Mouse (Mus musculus): ENCODE data around the gene Elk4. TPM values are rescaled to one million over a fixed set of nuclear protein-coding genes. Genes with fewer than 3 reads are reported as not detected.

The Elk4 gene
- polyA plus RNA-seq, 1 experiment from 2014 or later, result 12.0 TPM

DNA sequence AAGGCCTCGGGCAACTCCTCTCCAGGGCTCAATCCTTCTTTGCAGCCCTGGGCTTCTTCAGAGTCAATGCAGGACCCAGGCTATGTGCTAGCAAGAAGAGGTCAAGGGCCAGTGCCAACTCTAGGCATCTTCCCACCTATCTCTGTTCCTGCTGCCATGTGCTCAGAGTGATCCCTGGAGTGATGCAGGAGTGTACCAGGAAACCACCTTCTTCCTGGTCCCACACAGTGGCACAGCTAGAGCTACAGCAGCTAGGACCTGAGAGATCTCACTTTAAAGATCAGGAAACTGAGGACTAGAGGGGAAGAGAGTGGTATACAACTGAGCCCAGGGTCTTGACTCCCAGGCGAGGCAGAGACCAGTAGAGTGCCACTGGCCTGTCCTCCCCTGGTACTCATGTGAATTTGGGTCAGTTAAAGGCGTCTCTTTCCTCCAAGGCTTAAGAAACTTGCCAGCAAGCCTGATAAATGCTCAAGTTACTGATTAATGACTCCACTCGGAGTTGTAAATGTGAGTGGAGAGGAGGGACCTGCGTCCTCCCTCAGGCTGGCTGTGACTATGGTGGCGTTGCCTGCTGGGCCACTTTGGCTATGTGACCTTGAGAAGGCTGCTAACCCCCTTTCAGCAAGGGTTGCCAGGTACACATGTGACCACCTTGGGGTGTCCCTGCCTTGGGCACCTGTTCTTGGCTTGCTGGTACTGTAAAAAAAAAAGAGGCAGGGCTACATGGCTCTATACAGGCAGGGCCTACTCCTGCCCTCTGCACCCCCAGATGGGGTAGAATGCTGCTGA, 54.5 kb downstream of the Elk4 start:
- H3K36me3 ChIP-seq (replicated peaks), result no peaks in the 10 kb centered on the region
- WGBS, result 82% methylated on average over 6 of the region's 6 CpGs
- no peak overlapping the region for H3K27ac ChIP-seq (replicated peaks)
- no peak for DNase-seq (ENCODE audit: low spot score)
- H3K27me3 ChIP-seq (replicated peaks; ENCODE audit: low read depth, poor library complexity, severe bottlenecking), result peaks cover 37% of the 10 kb centered on the region
- H3K4me1 ChIP-seq, result no peaks in the 10 kb centered on the region; the same call in 1 of the 2 replicates
- H3K4me3 ChIP-seq, result no peak overlapping the region
- no peaks in the 10 kb centered on the region for H3K9me3 ChIP-seq

- 88% methylated on average over 4 of the region's 4 CpGs for WGBS
Measured at GRCm38 (mm10) chr1:132063096-132063495, 55.7 kb downstream of the Elk4 start.

DNA sequence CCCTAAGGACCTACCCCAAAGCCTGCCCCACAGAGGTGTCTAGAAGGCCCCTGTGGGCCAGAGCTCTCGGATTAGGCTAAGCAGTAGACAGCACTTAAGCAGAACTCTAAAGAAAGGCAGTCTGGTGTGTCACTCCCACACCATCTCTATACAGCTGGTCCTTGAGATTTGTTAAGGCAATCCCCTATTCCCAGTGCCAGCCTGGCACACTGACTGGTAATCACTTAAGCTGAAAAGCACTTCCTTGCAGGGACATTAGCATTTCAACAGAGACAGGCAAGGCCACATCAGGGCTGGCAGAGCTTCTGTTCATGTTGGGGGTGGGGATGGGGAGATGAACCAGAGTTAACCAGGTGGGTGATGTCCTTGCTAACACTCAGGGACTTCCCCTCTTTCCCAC, 57.6 kb downstream of the Elk4 start:
- Histone ChIP-seq H3K27ac (replicated peaks) (no peak overlapping the region), H3K27me3 (replicated peaks; ENCODE audit: low read depth, poor library complexity, severe bottlenecking) (peaks cover 67% of the 10 kb centered on the region), H3K36me3 (replicated peaks) (no peaks in the 10 kb centered on the region), H3K4me3 (no peak overlapping the region), H3K4me1 (peaks cover 11% of the 10 kb centered on the region), H3K9me3 (no peaks in the 10 kb centered on the region)
- WGBS, result 58% methylated on average over 1 of the region's 1 CpGs
- DNase-seq (ENCODE audit: low spot score), result no peak

More at GRCm38 (mm10) chr1:132063096-132063495, 55.7 kb downstream of the Elk4 start:
- Histone ChIP-seq H3K27ac (replicated peaks) (no peak overlapping the region), H3K36me3 (replicated peaks) (no peaks in the 10 kb centered on the region), H3K4me3 (no peak overlapping the region), H3K27me3 (replicated peaks; ENCODE audit: low read depth, poor library complexity, severe bottlenecking) (peaks cover 48% of the 10 kb centered on the region), H3K4me1 (peaks cover 11% of the 10 kb centered on the region), H3K9me3 (no peaks in the 10 kb centered on the region)
- DNase-seq (ENCODE audit: low spot score), result no peak

GRCm38 (mm10) chr1:132065475-132066172, 58.2 kb downstream of the Elk4 start:
- Histone ChIP-seq H3K9me3 (no peaks in the 10 kb centered on the region), H3K27ac (replicated peaks) (no peak overlapping the region), H3K27me3 (replicated peaks; ENCODE audit: low read depth, poor library complexity, severe bottlenecking) (peaks cover 73% of the 10 kb centered on the region), H3K4me3 (no peak overlapping the region), H3K36me3 (replicated peaks) (no peaks in the 10 kb centered on the region), H3K4me1 (peaks cover 11% of the 10 kb centered on the region)
- 81% methylated on average over 8 of the region's 8 CpGs for WGBS
- no peak for DNase-seq (ENCODE audit: low spot score)

- H3K27me3 ChIP-seq (replicated peaks; ENCODE audit: low read depth, poor library complexity, severe bottlenecking), result peaks cover 77% of the 10 kb centered on the region
- DNase-seq (ENCODE audit: low spot score), result peak; percentile 68
- peak within 1 kb of the TSS; percentile 4; the same call in 1 of the 2 replicates for H3K27ac ChIP-seq (replicated peaks)
- WGBS, result 3% methylated on average over 80 of the region's 80 CpGs
- no peaks in the 10 kb centered on the region for H3K9me3 ChIP-seq
- H3K36me3 ChIP-seq (replicated peaks), result no peaks in the 10 kb centered on the region
- H3K4me1 ChIP-seq, result peaks cover 11% of the 10 kb centered on the region
- peak within 1 kb of the TSS; percentile 64 for H3K4me3 ChIP-seq
Measured at GRCm38 (mm10) chr1:132067261-132068255, 60.2 kb downstream of the Elk4 start, which contains the start of gene Mfsd4a. Mfsd4a (minus strand) TSS chr1:132068062.

- WGBS, result 85% methylated on average over 8 of the region's 8 CpGs
- no peak for DNase-seq (ENCODE audit: low spot score)
- Histone ChIP-seq H3K4me3 (no peak overlapping the region), H3K36me3 (replicated peaks) (no peaks in the 10 kb centered on the region), H3K9me3 (no peaks in the 10 kb centered on the region), H3K27ac (replicated peaks) (no peak overlapping the region), H3K4me1 (peaks cover 11% of the 10 kb centered on the region), H3K27me3 (replicated peaks; ENCODE audit: low read depth, poor library complexity, severe bottlenecking) (peaks cover 68% of the 10 kb centered on the region)
Measured at GRCm38 (mm10) chr1:132069436-132069835, 62.0 kb downstream of the Elk4 start.

DNA sequence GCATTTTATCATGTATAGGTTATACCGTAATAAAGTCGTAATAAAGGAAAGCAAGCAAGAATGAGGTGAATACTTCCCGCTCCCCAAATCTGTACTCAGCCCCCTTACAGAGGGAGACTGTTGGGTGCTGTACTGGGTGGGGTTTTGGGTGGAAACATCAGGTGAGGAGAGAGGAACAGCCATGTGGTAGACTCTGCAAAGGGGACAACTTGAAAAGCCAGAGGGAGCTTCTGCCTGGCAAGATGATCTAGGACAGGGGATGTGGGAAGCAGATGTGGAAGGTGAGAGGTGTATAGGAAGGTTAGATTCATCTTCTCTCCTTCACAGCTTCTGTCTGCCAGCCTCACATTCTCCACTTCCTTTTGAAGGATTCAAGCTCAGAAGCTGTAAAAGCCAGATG, 63.3 kb downstream of the Elk4 start:
- Histone ChIP-seq H3K27ac (replicated peaks) (no peak overlapping the region), H3K27me3 (replicated peaks; ENCODE audit: low read depth, poor library complexity, severe bottlenecking) (peaks cover 56% of the 10 kb centered on the region), H3K4me3 (no peak overlapping the region), H3K4me1 (peaks cover 11% of the 10 kb centered on the region), H3K36me3 (replicated peaks) (no peaks in the 10 kb centered on the region), H3K9me3 (no peaks in the 10 kb centered on the region)
- WGBS, result 87% methylated on average over 3 of the region's 3 CpGs
- no peak for DNase-seq (ENCODE audit: low spot score)

DNA sequence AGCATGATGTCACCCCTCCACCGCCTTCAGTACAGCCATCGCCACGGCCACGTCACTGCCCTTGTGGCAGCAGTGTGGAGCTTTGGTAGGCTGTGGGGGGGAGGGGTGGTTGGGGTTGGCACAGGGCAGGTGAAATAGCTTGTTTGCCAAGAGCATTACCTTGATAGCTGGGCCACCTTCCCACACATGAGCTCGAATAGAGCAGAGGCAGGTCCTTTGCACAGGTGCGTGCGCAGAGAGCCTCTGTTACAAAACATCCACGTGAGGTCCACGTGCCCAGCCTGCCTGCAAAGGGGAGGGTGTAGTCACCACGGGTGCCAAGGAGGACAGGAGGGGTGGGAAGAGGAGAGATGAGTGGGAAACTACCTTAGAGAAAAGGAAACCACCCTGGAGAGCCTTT, 68.2 kb downstream of the Elk4 start:
- 85% methylated on average over 10 of the region's 10 CpGs for WGBS
- peaks cover 7% of the 10 kb centered on the region for H3K27me3 ChIP-seq (replicated peaks; ENCODE audit: low read depth, poor library complexity, severe bottlenecking)

GRCm38 (mm10) chr1:132078413-132078812, 71.0 kb downstream of the Elk4 start:
- H3K27ac ChIP-seq (replicated peaks), result no peak overlapping the region
- WGBS, result 90% methylated on average over 2 of the region's 2 CpGs
- DNase-seq (ENCODE audit: low spot score), result no peak
- H3K36me3 ChIP-seq (replicated peaks), result no peaks in the 10 kb centered on the region
- H3K4me3 ChIP-seq, result no peak overlapping the region
- no peaks in the 10 kb centered on the region for H3K9me3 ChIP-seq
- H3K27me3 ChIP-seq (replicated peaks; ENCODE audit: low read depth, poor library complexity, severe bottlenecking), result no peaks in the 10 kb centered on the region
- no peaks in the 10 kb centered on the region for H3K4me1 ChIP-seq

More for the DNA sequence above, 68.2 kb downstream of the Elk4 start:
- DNase-seq (ENCODE audit: low spot score), result no peak
- no peak overlapping the region for H3K4me3 ChIP-seq
- H3K36me3 ChIP-seq (replicated peaks), result no peaks in the 10 kb centered on the region
- H3K27ac ChIP-seq (replicated peaks), result no peak overlapping the region
- H3K4me1 ChIP-seq, result no peaks in the 10 kb centered on the region; the same call in 1 of the 2 replicates
- no peaks in the 10 kb centered on the region for H3K9me3 ChIP-seq

Other genes starting within 250 kb of the Elk4 start
- 2.0 and 3.1 TPM in 2 replicates for gene Pm20d1, start 210.2 kb upstream of the Elk4 start, polyA plus RNA-seq (2016; fragmentation: Nextera tagmentation; extraction: Ambion mirVana)
- 12.3 TPM in 2 replicates for gene Slc41a1, start 180.1 kb upstream of the Elk4 start, polyA plus RNA-seq (2016; fragmentation: Nextera tagmentation; extraction: Ambion mirVana)
- 9.6 and 11.7 TPM in 2 replicates for gene Rab29, start 140.4 kb upstream of the Elk4 start, polyA plus RNA-seq (2016; fragmentation: Nextera tagmentation; extraction: Ambion mirVana)
- gene Nucks1, start 97.1 kb upstream of the Elk4 start, polyA plus RNA-seq (2016; fragmentation: Nextera tagmentation; extraction: Ambion mirVana), result 104 and 105 TPM in 2 replicates
- 5.4 and 8.4 TPM in 2 replicates for gene Slc45a3, start 44.6 kb upstream of the Elk4 start, polyA plus RNA-seq (2016; fragmentation: Nextera tagmentation; extraction: Ambion mirVana)
- gene Mfsd4a, start 60.5 kb downstream of the Elk4 start, polyA plus RNA-seq (2016; fragmentation: Nextera tagmentation; extraction: Ambion mirVana), result 12.5 and 14.6 TPM in 2 replicates
- 2.3 and 3.2 TPM in 2 replicates for gene Cdk18, start 132.1 kb downstream of the Elk4 start, polyA plus RNA-seq (2016; fragmentation: Nextera tagmentation; extraction: Ambion mirVana)
- gene Lemd1, start 183.8 kb downstream of the Elk4 start, polyA plus RNA-seq (2016; fragmentation: Nextera tagmentation; extraction: Ambion mirVana), result 1.9 and 2.0 TPM in 2 replicates
- gene AC124108.1, start 183.8 kb downstream of the Elk4 start, polyA plus RNA-seq (2016; fragmentation: Nextera tagmentation; extraction: Ambion mirVana), result 1.00 and 1.4 TPM in 2 replicates
- not detected in 2 replicates for gene Gm10188, start 222.2 kb downstream of the Elk4 start, polyA plus RNA-seq (2016; fragmentation: Nextera tagmentation; extraction: Ambion mirVana)

Measured in embryonic facial prominence, embryonic 10.5 days (tissue).